Mouse (Mus musculus) monocyte, adult 59 days (primary cell): Measurements from ENCODE around the gene Gm12666. TPM values are rescaled to one million over a fixed set of nuclear protein-coding genes. Genes with fewer than 3 reads are reported as not detected.

Source experiments
- total RNA-seq, 2 experiments: library from RNA; stranded (reverse); gene quantifications; one replicate each; pipeline ENCODE4 v1.2.4; 2023

Gm12666 gene
- total RNA-seq, result 1 to 10 TPM; 2.0 to 2.5 TPM

GRCm38 (mm10) chr4:92191649-92192048 is at the start of gene Gm12666:
Gene Gm12666, minus strand, starts transcription at chr4:92191749.

GRCm38 (mm10) chr4:92147134-92147533 is 44.4 kb downstream of the Gm12666 start, which contains the start of gene Izumo3:
Gene Izumo3, minus strand, starts transcription at chr4:92147234.

Other genes starting within 250 kb of the Gm12666 start
- gene Izumo3, start 44.5 kb downstream of the Gm12666 start, total RNA-seq, result not detected